Mouse (Mus musculus): ENCODE data around the gene Tmed8. TPM values are rescaled to one million over a fixed set of nuclear protein-coding genes. Genes with fewer than 3 reads are reported as not detected.

The Tmed8 gene
- polyA plus RNA-seq, 1 experiment = 0.89 TPM

- WGBS = 71% methylated on average over 6 of the region's 6 CpGs
- Histone ChIP-seq H3K27me3 (ENCODE audit: control insufficient read depth, insufficient read depth, low read length) (no peaks in the 10 kb centered on the region; the same call in 1 of the 2 replicates), H3K27ac (ENCODE audit: insufficient read depth, low read depth, low read length) (no peak overlapping the region), H3K4me3 (ENCODE audit: low read depth, low read length) (no peak overlapping the region), H3K4me1 (ENCODE audit: control insufficient read depth, insufficient read depth, insufficient read length, low read length) (no peaks in the 10 kb centered on the region), H3K36me3 (ENCODE audit: control insufficient read depth, insufficient read depth, low read length) (no peaks in the 10 kb centered on the region)
- no peak for TF ChIP-seq POLR2A (IDR thresholded peaks at IDR 0.05; ENCODE audit: low read depth, low read length)
- no peak for TF ChIP-seq CTCF (IDR thresholded peaks at IDR 0.05; ENCODE audit: extremely low read depth, insufficient read length, insufficient replicate concordance, low read depth, low read length)
These were observed 1.5 kb downstream of the Tmed8 start for GRCm38 (mm10) chr12:87198792-87199191.

DNA sequence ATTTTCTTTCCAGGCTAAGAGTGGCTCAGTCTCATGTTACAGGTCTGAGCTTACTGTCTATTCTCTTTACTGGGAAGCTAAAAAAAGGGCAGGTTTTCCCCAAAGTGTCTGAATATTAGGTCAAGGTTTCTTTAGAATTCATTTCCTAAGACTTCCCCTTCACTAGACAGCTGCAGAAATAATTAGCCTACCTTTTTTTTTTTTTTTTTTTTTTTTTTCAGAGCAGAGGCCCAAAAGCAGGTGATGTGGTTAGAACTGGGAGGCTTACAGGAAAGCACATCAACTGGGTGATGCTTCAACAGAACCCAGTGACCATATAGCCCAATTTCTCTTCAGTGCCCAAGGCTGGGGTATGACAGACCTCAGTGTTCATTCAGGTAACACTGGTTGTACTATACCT lies 3.9 kb downstream of the Tmed8 start:
- Histone ChIP-seq H3K36me3 (ENCODE audit: control insufficient read depth, insufficient read depth, low read length) (no peaks in the 10 kb centered on the region), H3K4me3 (ENCODE audit: low read depth, low read length) (no peak overlapping the region)
- TF ChIP-seq CTCF (IDR thresholded peaks at IDR 0.05; ENCODE audit: extremely low read depth, insufficient read length, insufficient replicate concordance, low read depth, low read length) (no peak), POLR2A (IDR thresholded peaks at IDR 0.05; ENCODE audit: low read depth, low read length) (no peak)

DNA sequence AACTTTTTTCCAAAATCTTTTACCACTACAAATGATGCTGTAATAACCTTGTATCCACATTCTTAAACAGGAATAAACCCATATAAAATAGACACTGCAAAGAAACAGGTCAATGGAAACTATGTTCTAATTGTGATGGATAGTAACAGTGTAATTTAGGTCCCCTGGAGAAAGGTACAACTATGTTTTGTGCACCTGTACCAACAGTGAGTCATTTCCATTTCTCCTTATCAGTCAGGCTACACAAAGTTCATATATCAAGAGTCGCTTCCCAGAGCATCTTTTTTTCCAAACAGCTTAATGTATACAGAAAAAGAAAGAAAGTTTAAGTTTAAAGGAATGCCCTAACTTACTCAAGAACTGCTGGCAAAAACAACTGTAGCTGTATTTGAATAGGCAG lies 5.2 kb downstream of the Tmed8 start:
- no peaks in the 10 kb centered on the region for H3K36me3 ChIP-seq (ENCODE audit: control insufficient read depth, insufficient read depth, low read length)

More for the DNA sequence above, 3.9 kb downstream of the Tmed8 start:
- Histone ChIP-seq H3K27ac (ENCODE audit: insufficient read depth, low read depth, low read length) (no peak overlapping the region), H3K4me1 (ENCODE audit: control insufficient read depth, insufficient read depth, insufficient read length, low read length) (no peaks in the 10 kb centered on the region), H3K27me3 (ENCODE audit: control insufficient read depth, insufficient read depth, low read length) (no peaks in the 10 kb centered on the region; the same call in 1 of the 2 replicates)

GRCm38 (mm10) chr12:87193008-87193407 lies 7.2 kb downstream of the Tmed8 start:
- Histone ChIP-seq H3K4me1 (ENCODE audit: control insufficient read depth, insufficient read depth, insufficient read length, low read length) (no peaks in the 10 kb centered on the region), H3K4me3 (ENCODE audit: low read depth, low read length) (no peak overlapping the region), H3K36me3 (ENCODE audit: control insufficient read depth, insufficient read depth, low read length) (no peaks in the 10 kb centered on the region), H3K27me3 (ENCODE audit: control insufficient read depth, insufficient read depth, low read length) (no peaks in the 10 kb centered on the region), H3K27ac (ENCODE audit: insufficient read depth, low read depth, low read length) (no peak overlapping the region)
- no peak for TF ChIP-seq POLR2A (IDR thresholded peaks at IDR 0.05; ENCODE audit: low read depth, low read length)
- TF ChIP-seq CTCF (IDR thresholded peaks at IDR 0.05; ENCODE audit: extremely low read depth, insufficient read length, insufficient replicate concordance, low read depth, low read length) = no peak
- WGBS = 78% methylated on average over 3 of the region's 3 CpGs

More for the DNA sequence above, 5.2 kb downstream of the Tmed8 start:
- no peak overlapping the region for H3K27ac ChIP-seq (ENCODE audit: insufficient read depth, low read depth, low read length)
- H3K4me3 ChIP-seq (ENCODE audit: low read depth, low read length) = no peak overlapping the region
- TF ChIP-seq POLR2A (IDR thresholded peaks at IDR 0.05; ENCODE audit: low read depth, low read length) (no peak), CTCF (IDR thresholded peaks at IDR 0.05; ENCODE audit: extremely low read depth, insufficient read length, insufficient replicate concordance, low read depth, low read length) (no peak)
- H3K4me1 ChIP-seq (ENCODE audit: control insufficient read depth, insufficient read depth, insufficient read length, low read length) = no peaks in the 10 kb centered on the region
- no peaks in the 10 kb centered on the region for H3K27me3 ChIP-seq (ENCODE audit: control insufficient read depth, insufficient read depth, low read length)
- whole genome bisulfite sequencing = 20% methylated on average over 1 of the region's 1 CpGs

GRCm38 (mm10) chr12:87177631-87178030 lies 22.6 kb downstream of the Tmed8 start:
- Histone ChIP-seq H3K4me3 (ENCODE audit: low read depth, low read length) (no peak overlapping the region), H3K27me3 (ENCODE audit: control insufficient read depth, insufficient read depth, low read length) (no peaks in the 10 kb centered on the region), H3K27ac (ENCODE audit: insufficient read depth, low read depth, low read length) (no peak overlapping the region), H3K36me3 (ENCODE audit: control insufficient read depth, insufficient read depth, low read length) (no peaks in the 10 kb centered on the region), H3K4me1 (ENCODE audit: control insufficient read depth, insufficient read depth, insufficient read length, low read length) (no peaks in the 10 kb centered on the region)
- WGBS = 98% methylated on average over 4 of the region's 4 CpGs
- TF ChIP-seq POLR2A (IDR thresholded peaks at IDR 0.05; ENCODE audit: low read depth, low read length) = no peak
- TF ChIP-seq CTCF (IDR thresholded peaks at IDR 0.05; ENCODE audit: extremely low read depth, insufficient read length, insufficient replicate concordance, low read depth, low read length) = no peak

- no peak for TF ChIP-seq CTCF (IDR thresholded peaks at IDR 0.05; ENCODE audit: extremely low read depth, insufficient read length, insufficient replicate concordance, low read depth, low read length)
- no peak for TF ChIP-seq POLR2A (IDR thresholded peaks at IDR 0.05; ENCODE audit: low read depth, low read length)
- no peak overlapping the region for H3K4me3 ChIP-seq (ENCODE audit: low read depth, low read length)
- H3K27ac ChIP-seq (ENCODE audit: insufficient read depth, low read depth, low read length) = no peak overlapping the region
- WGBS = 88% methylated on average over 4 of the region's 4 CpGs
- no peaks in the 10 kb centered on the region for H3K27me3 ChIP-seq (ENCODE audit: control insufficient read depth, insufficient read depth, low read length)
- no peaks in the 10 kb centered on the region for H3K4me1 ChIP-seq (ENCODE audit: control insufficient read depth, insufficient read depth, insufficient read length, low read length)
- H3K36me3 ChIP-seq (ENCODE audit: control insufficient read depth, insufficient read depth, low read length) = peaks cover 2% of the 10 kb centered on the region; the same call in 1 of the 2 replicates
These were observed 24.9 kb downstream of the Tmed8 start for GRCm38 (mm10) chr12:87175194-87175946.

DNA sequence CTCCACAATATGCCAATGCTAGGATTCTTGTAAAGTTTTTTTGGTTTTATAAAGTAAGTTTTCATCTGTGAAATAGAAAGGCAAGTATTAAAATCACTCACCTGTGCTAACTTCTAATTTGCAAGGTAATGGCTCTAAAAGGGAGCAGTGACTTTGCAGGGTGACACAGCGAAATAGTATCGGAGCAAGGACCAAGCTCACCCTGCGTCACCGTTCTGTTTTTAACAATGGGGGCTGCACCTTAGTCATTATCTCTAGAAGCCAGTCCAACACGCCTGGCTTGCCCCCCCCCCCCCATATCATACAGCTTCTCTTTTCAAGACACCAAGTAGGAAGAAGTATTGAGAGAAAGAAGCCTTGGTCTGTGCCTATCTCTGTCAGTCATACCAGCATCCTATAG lies 39.4 kb downstream of the Tmed8 start:
- TF ChIP-seq POLR2A (IDR thresholded peaks at IDR 0.05; ENCODE audit: low read depth, low read length) = no peak
- no peak for TF ChIP-seq CTCF (IDR thresholded peaks at IDR 0.05; ENCODE audit: extremely low read depth, insufficient read length, insufficient replicate concordance, low read depth, low read length)
- Histone ChIP-seq H3K4me1 (ENCODE audit: control insufficient read depth, insufficient read depth, insufficient read length, low read length) (no peaks in the 10 kb centered on the region), H3K27me3 (ENCODE audit: control insufficient read depth, insufficient read depth, low read length) (no peaks in the 10 kb centered on the region), H3K27ac (ENCODE audit: insufficient read depth, low read depth, low read length) (no peak overlapping the region), H3K4me3 (ENCODE audit: low read depth, low read length) (no peak overlapping the region), H3K36me3 (ENCODE audit: control insufficient read depth, insufficient read depth, low read length) (peaks cover 10% of the 10 kb centered on the region)
- 90% methylated on average over 5 of the region's 5 CpGs for WGBS
